In genomic region chr19:26617287-26617686, GRCm38 (mm10) we compare ENCODE assay signal across 28 mouse cellular contexts.
"Had no signal": no experiment of that assay in that cellular context is flagged by ENCODE, and none has a peak within 500 bp of the region (broad histone marks: within the 10 kb centered on the region; RNA-seq: fewer than 3 reads in every experiment).

No protein-coding gene starts in this region.

- H3K27ac ChIP-seq: embryonic facial prominence, embryonic 10.5 days; embryonic facial prominence, embryonic 12.5 days; embryonic facial prominence, embryonic 13.5 days; embryonic facial prominence, embryonic 15.5 days; forebrain, embryonic 10.5 days; forebrain, embryonic 12.5 days; forebrain, embryonic 13.5 days; forebrain, embryonic 15.5 days; gastrocnemius, adult 2 months had no signal

- H3K4me1 ChIP-seq: embryonic facial prominence, embryonic 10.5 days; forebrain, embryonic 13.5 days; forebrain, embryonic 15.5 days had no signal

- H3K4me2 ChIP-seq: embryonic facial prominence, embryonic 12.5 days; embryonic facial prominence, embryonic 13.5 days; embryonic facial prominence, embryonic 15.5 days; forebrain, embryonic 12.5 days; forebrain, embryonic 13.5 days; forebrain, embryonic 15.5 days had no signal

- H3K9me3 ChIP-seq: embryonic facial prominence, embryonic 10.5 days; embryonic facial prominence, embryonic 12.5 days; embryonic facial prominence, embryonic 13.5 days; embryonic facial prominence, embryonic 15.5 days; forebrain, embryonic 10.5 days; forebrain, embryonic 12.5 days; forebrain, embryonic 13.5 days; forebrain, embryonic 15.5 days had no signal

- H3K9ac ChIP-seq: embryonic facial prominence, embryonic 12.5 days; embryonic facial prominence, embryonic 13.5 days; embryonic facial prominence, embryonic 15.5 days; forebrain, embryonic 12.5 days; forebrain, embryonic 13.5 days; forebrain, embryonic 15.5 days; forebrain, postnatal 0 days had no signal

- DNase-seq: cerebellum, adult 18-20 months; cerebellum, adult 2 months; cerebellum, adult 8-10 months; cerebellum, adult 9-10 months; cerebellum, adult 9-11 months; cerebellum, postnatal 10 days; cerebellum, postnatal 14 days; cerebellum, postnatal 25 days; cerebellum, postnatal 36 days; embryo, embryonic 11 days; forebrain, postnatal 0 days; gastrocnemius, adult 2 months; gastrocnemius, postnatal 10 days; gastrocnemius, postnatal 14 days; gastrocnemius, postnatal 25 days; gastrocnemius, postnatal 36 days; heart, adult 18-20 months had no signal

- H3K36me3 ChIP-seq: embryonic facial prominence, embryonic 10.5 days; forebrain, embryonic 10.5 days; forebrain, embryonic 12.5 days had no signal

- H3K4me3 ChIP-seq: embryonic facial prominence, embryonic 10.5 days; embryonic facial prominence, embryonic 12.5 days; embryonic facial prominence, embryonic 13.5 days; embryonic facial prominence, embryonic 15.5 days; erythroblast, embryonic 14.5 days; forebrain, embryonic 10.5 days; forebrain, embryonic 12.5 days; forebrain, embryonic 13.5 days; forebrain, embryonic 15.5 days; gastrocnemius, adult 2 months had no signal

- H3K27me3 ChIP-seq: embryonic facial prominence, embryonic 12.5 days; embryonic facial prominence, embryonic 13.5 days; embryonic facial prominence, embryonic 15.5 days; forebrain, embryonic 13.5 days; forebrain, embryonic 15.5 days had no signal

- ATAC-seq: forebrain, embryonic 13.5 days; forebrain, embryonic 14.5 days; forebrain, embryonic 15.5 days; forebrain, embryonic 16.5 days; forebrain, postnatal 0 days had no signal
